Mouse (Mus musculus) forebrain, embryonic 16.5 days (tissue): ENCODE measurements around the gene Usp53. TPM values are rescaled to one million over a fixed set of nuclear protein-coding genes. Genes with fewer than 3 reads are reported as not detected.

Experiments
- ATAC-seq: fragments of 200-750 bp; cut with Nextera tagmentation; 2 replicates; pipeline ENCODE4 v1.8.0; 2017; ENCODE audit warnings: mild to moderate bottlenecking, moderate library complexity
- H3K27ac ChIP-seq: fragments of 300-500 bp; sonication (generic); 2 replicates; pipeline ENCODE4 v1.5.1; 2014; ENCODE audit warnings: low read length, control low read depth
- H3K27me3 ChIP-seq: fragments of 300-500 bp; sonication (generic); replicated peaks from 2 replicates; pipeline ENCODE4 v1.6.1; 2014; ENCODE audit warnings: low read length; ENCODE audit not compliant: control insufficient read depth, insufficient read depth
- H3K36me3 ChIP-seq: fragments of 300-500 bp; sonication (generic); 2 replicates; pipeline ENCODE4 v1.6.1; 2014; ENCODE audit not compliant: control insufficient read depth, insufficient read depth
- H3K4me1 ChIP-seq: fragments of 300-500 bp; sonication (generic); replicated peaks from 2 replicates; pipeline ENCODE4 v1.6.1; 2014; ENCODE audit warnings: low read length; ENCODE audit not compliant: control insufficient read depth, insufficient read depth
- H3K4me2 ChIP-seq: fragments of 300-500 bp; sonication (generic); 2 replicates; pipeline ENCODE4 v1.6.1; 2014; ENCODE audit warnings: mild to moderate bottlenecking, low read length, control low read depth
- H3K4me3 ChIP-seq: fragments of 300-500 bp; sonication (generic); replicated peaks from 2 replicates; pipeline ENCODE4 v1.5.1; 2014; ENCODE audit warnings: mild to moderate bottlenecking, low read length, control low read depth
- H3K9ac ChIP-seq: fragments of 300-500 bp; sonication (generic); replicated peaks from 2 replicates; pipeline ENCODE4 v1.6.1; 2014; ENCODE audit warnings: low read depth, low read length, control low read depth
- H3K9me3 ChIP-seq: fragments of 300-500 bp; sonication (generic); 2 replicates; pipeline ENCODE4 v1.6.1; 2016; ENCODE audit warnings: low read length; ENCODE audit not compliant: control insufficient read depth
- WGBS: fragments of 180-500 bp; shearing (Covaris S2); extraction: QIAGEN DNeasy Blood & Tissue Kit; methylation state at CpG from one replicate; pipeline ENCODE4 v1.1.7; 2014; 5-methylcytosine and 5-hydroxymethylcytosine counted together
- polyA plus RNA-seq: library from polyadenylated mRNA; unstranded; fragments of >200 nt; fragmentation: Nextera tagmentation; extraction: Ambion mirVana; gene quantifications from 2 replicates; pipeline ENCODE4 v1.2.1, GENCODE M21; 2015

Gene Usp53
- polyA plus RNA-seq, 1 experiment from 2014 or later: 6.4 TPM

DNA sequence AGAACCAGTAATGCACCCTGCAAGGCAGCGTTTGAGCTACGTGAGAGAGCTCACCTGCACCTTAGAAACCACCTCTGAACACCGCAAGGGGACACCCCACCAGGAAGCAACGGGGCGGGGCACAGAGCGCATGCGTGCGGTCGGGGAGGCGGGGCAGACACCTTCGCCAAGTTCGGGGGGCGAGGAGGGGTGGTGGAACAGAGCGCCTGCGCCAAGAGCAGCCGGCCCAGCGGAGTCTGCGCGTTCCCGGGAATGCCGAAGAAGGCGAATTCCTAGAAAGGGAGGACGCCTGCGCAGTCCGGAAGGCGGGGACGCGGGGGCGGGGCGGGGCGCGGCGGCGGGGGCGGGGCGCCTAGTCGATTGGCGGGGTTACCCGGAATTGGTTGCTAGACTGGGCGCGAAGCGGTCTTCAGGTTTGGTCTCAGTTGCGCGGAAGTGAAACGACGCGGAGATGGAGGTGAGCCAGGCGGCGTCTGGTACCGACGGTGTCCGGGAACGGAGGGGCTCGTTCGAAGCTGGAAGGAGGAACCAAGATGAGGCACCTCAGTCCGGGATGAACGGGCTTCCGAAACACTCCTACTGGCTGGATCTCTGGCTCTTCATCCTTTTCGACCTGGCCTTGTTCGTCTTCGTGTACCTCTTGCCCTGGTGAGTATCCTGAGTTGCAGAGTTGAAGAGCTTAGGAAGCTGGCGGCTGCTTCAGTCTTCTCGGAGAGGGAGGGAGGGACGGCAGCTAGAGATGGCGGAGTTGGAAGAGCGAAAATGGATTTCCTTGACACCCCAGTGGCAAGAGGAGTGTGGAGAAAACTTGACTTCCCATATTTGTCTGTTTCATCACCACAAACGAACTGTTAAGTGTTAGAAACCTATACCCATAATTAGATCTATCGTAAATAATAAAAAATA, 60.0 kb downstream of the Usp53 start, which contains the start of gene 1810037I17Rik:
Gene 1810037I17Rik (plus strand): TSS at position 195 of the 906 bp plus-strand sequence.
- Histone ChIP-seq H3K9ac (peak within 1 kb of the TSS; percentile 64), H3K27me3 (no peaks in the 10 kb centered on the region), H3K9me3 (no peaks in the 10 kb centered on the region), H3K27ac (peak within 1 kb of the TSS; percentile 79), H3K4me3 (peak within 1 kb of the TSS; percentile 54), H3K4me2 (peak within 1 kb of the TSS; percentile 67), H3K4me1 (peaks cover 6% of the 10 kb centered on the region; the same call in 1 of the 2 replicates), H3K36me3 (peaks cover 4% of the 10 kb centered on the region; the same call in 1 of the 2 replicates)
- peak; percentile 99 for ATAC-seq
- WGBS: under 1% methylated on average over 59 of the region's 68 CpGs

DNA sequence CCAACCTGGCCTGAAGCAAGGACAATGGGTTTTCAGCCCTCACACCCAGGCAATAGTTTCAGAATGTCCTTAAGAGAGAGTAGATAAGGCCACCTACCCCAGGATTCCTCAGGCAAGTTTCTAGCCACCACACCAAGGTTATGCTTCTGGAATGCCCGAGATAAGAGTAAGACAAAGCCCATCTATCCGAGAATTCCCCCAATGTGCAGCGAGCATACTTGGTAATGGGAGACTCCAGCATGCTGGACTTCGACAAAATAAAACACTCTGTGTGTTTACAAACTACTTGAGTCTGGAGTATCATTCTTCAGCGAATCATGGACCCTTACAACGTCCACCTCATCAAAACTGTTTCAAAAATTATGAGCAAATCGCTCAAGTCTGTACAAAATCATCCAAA, 61.2 kb downstream of the Usp53 start:
- Histone ChIP-seq H3K27me3 (no peaks in the 10 kb centered on the region), H3K9me3 (no peaks in the 10 kb centered on the region), H3K4me2 (peak overlapping the region; percentile 64; the same call in 1 of the 2 replicates), H3K27ac (no peak overlapping the region), H3K9ac (no peak overlapping the region), H3K4me3 (no peak overlapping the region), H3K4me1 (peaks cover 6% of the 10 kb centered on the region; the same call in 1 of the 2 replicates), H3K36me3 (peaks cover 4% of the 10 kb centered on the region; the same call in 1 of the 2 replicates)
- ATAC-seq: no peak
- WGBS: 74% methylated on average over 7 of the region's 7 CpGs

DNA sequence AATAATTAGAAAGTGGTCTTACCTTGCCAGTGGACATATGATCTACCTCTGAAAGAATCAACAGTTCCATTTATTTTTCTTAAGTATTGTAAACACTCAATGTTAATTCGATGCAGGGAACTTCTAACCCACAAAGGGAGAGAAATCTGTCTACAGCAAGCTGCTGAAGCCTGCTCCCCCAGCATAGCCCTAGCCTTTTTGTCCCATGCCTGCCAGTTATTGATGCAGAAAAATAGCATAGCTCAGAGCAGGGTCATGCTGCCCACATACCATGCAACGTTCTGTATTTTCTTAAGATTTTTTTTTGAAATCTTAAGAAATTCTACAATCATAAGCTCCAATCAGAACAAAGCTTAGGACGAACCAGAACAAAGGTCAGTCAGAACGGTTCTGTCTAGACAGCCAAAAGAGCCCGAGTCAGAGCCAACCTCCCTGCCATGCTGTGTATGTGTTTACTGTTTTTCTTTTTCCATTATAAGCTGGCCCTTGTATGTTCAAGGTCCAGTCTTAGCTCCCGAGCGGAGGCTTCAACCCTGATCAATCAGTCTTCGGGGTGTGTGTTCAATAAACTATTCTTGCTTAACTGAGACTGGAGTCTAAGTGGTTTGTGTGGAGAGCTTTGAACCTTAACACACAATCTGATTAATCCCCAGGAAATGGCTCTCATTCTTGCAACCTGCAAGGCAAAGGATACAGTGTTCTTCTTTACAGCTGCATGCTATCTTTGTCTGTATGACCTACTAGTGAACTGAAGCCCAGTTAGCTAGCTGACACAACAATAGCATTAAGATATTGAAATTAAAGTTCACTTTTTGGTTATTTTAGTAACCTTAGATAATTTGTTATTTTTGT, 62.4 kb downstream of the Usp53 start:
- Histone ChIP-seq H3K27me3 (no peaks in the 10 kb centered on the region), H3K36me3 (no peaks in the 10 kb centered on the region), H3K4me2 (no peak overlapping the region), H3K4me1 (peaks cover 6% of the 10 kb centered on the region; the same call in 1 of the 2 replicates), H3K4me3 (no peak overlapping the region), H3K27ac (no peak overlapping the region), H3K9ac (no peak overlapping the region), H3K9me3 (no peaks in the 10 kb centered on the region)
- no peak for ATAC-seq
- WGBS: 76% methylated on average over 8 of the region's 8 CpGs

DNA sequence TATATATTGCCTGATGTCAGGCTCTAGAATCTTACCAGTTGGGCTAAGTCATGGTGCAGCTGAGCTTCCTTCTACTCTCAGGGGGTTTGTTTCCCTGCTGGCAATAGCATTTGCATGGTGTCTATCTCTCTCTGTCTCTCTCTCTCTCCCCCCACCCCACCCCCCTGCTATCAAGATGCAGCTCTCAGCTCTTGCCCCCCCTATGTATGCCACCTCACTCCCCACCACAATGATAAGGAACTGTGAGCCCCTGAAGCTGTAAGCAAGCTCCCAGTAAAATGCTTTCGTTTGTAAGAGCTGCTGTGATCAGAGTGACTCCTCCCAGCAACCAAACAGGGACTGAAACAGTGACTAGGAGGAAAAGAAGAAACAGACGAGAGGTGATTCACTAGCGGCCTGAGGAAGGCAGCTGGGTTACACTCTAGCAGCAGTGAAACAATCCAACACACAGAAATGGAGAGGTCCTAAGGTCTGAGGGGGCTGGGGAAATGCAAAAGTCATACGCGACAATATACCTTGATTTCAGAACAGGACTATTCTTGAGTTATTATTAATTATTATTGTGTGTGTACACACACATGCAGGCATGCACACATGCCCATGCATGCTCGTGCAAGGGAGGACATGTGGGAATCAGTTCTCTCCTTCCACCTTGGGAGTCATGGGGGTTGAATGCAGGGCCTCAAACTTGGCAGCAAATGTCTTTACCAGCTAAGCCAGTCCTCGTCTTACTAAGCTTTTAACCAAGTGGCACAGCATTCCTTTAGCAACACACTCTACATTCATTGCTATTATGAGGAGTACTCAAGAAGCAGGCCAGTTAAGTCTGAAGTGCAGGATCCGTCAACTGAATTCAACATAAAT, 63.5 kb downstream of the Usp53 start:
- ATAC-seq: no peak
- H3K36me3 ChIP-seq: no peaks in the 10 kb centered on the region
- 55% methylated on average over 8 of the region's 8 CpGs for WGBS

DNA sequence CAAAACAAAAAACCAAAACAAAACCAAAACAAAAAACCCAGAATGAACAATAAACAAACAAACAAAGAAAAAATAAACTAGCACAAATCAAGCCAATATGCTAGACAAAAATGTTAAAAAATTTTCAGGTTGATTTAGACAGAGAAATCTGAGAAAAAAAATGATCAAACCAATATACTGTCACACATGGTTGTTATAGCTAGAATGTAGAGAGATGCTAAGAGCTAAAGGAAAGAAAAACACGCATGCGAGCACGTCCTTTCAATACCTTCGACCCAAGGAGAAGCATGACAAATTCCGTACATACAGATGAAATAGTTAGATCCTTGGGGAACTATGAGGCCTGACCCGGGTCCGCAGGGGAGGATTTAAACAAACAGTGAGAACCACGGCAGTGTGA, 65.0 kb downstream of the Usp53 start, which contains the start of gene Gm10959:
Gene Gm10959 (minus strand): TSS at position 101 of the 400 bp plus-strand sequence.
- H3K36me3 ChIP-seq: no peaks in the 10 kb centered on the region
- no peak within 1 kb of the TSS for H3K4me2 ChIP-seq
- no peak within 1 kb of the TSS for H3K27ac ChIP-seq
- ATAC-seq: no peak
- H3K9me3 ChIP-seq: no peaks in the 10 kb centered on the region
- no peaks in the 10 kb centered on the region for H3K27me3 ChIP-seq
- no peak within 1 kb of the TSS for H3K9ac ChIP-seq
- 84% methylated on average over 8 of the region's 8 CpGs for WGBS
- 0 out of 2 replicates have a peak, but pooled peaks cover 2% of the 10 kb centered on the region for H3K4me1 ChIP-seq
- no peak within 1 kb of the TSS for H3K4me3 ChIP-seq

More for the DNA sequence above, 63.5 kb downstream of the Usp53 start:
- H3K9ac ChIP-seq: no peak overlapping the region
- H3K4me1 ChIP-seq: peaks cover 6% of the 10 kb centered on the region; the same call in 1 of the 2 replicates
- no peak overlapping the region for H3K4me3 ChIP-seq
- no peak overlapping the region for H3K27ac ChIP-seq
- H3K27me3 ChIP-seq: no peaks in the 10 kb centered on the region
- H3K4me2 ChIP-seq: no peak overlapping the region
- no peaks in the 10 kb centered on the region for H3K9me3 ChIP-seq

DNA sequence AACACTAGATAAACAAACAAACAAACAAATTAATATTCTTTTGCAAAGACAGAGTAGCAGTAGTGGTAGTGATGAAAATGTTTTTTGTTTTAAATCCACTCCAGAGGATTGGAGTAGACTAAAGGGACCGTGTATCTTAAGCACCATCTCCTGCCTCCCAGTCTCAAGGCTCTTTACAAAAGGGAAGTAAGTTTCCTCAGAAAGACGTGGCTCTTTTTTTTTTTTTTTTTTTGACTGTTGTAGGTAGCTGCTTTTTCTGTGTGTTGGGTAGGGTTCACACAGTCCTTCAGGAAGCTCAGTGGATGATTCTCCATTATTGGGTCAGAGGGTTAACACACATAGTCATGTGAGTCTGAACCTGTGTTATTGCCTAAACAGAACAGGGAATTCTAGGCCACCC, 65.6 kb downstream of the Usp53 start:
- no peaks in the 10 kb centered on the region for H3K36me3 ChIP-seq
- H3K4me1 ChIP-seq: 0 out of 2 replicates have a peak, but pooled peaks cover 2% of the 10 kb centered on the region
- no peak overlapping the region for H3K27ac ChIP-seq
- H3K9me3 ChIP-seq: no peaks in the 10 kb centered on the region
- WGBS: 76% methylated on average over 2 of the region's 2 CpGs
- no peak overlapping the region for H3K4me2 ChIP-seq
- no peak overlapping the region for H3K4me3 ChIP-seq
- ATAC-seq: no peak
- no peak overlapping the region for H3K9ac ChIP-seq
- H3K27me3 ChIP-seq: no peaks in the 10 kb centered on the region

DNA sequence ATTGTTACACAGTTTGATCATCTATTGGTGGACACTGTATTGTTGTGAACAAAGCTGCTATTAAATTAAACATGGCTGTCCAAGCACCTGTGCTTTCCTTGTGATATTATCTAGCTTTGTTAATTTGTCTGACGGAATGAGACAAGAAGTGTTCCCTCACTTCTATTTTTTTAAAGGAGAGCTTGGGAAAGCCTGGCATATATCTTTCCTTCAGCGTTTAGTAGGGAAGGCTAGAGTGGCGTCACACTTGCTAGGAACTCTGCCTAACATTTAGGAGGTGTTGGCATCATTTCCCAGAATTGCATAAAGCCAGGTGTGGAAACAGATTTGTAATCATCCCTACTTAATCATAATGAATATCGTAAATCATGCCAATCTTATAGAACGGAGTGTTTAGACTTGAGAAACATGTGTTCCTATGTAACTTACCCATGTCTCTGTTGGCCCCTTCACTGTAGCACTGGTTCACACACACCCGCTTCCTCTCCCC, 68.1 kb downstream of the Usp53 start:
- Histone ChIP-seq H3K4me2 (no peak overlapping the region), H3K9me3 (no peaks in the 10 kb centered on the region), H3K4me3 (no peak overlapping the region), H3K9ac (no peak overlapping the region), H3K27ac (no peak overlapping the region), H3K27me3 (no peaks in the 10 kb centered on the region), H3K4me1 (no peaks in the 10 kb centered on the region), H3K36me3 (no peaks in the 10 kb centered on the region)
- ATAC-seq: no peak
- 87% methylated on average over 6 of the region's 6 CpGs for WGBS

DNA sequence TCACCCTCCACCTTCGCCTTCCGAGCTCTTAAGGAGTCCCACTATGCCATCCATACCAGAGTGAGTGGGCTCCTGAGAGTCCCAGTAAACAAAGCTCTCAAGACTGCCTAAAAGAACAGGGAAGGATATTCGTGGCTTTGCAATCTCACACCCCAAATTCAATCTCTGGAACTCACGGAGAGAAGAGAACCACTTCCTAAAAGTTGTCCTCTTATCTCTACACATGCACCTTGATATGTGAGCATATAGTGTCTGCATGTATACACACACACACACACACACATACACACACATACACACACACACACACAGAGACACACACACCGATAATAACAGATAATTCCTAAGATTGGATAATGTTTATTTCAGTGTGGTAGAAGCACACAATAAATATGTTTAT, 68.8 kb downstream of the Usp53 start:
- Histone ChIP-seq H3K36me3 (no peaks in the 10 kb centered on the region), H3K27ac (no peak overlapping the region), H3K4me1 (no peaks in the 10 kb centered on the region), H3K9ac (no peak overlapping the region), H3K27me3 (no peaks in the 10 kb centered on the region), H3K4me2 (no peak overlapping the region), H3K4me3 (no peak overlapping the region), H3K9me3 (no peaks in the 10 kb centered on the region)
- no peak for ATAC-seq
- WGBS: 89% methylated on average over 5 of the region's 5 CpGs
